Mouse (Mus musculus): ENCODE measurements around the gene Carmil2. TPM values are rescaled to one million over a fixed set of nuclear protein-coding genes. Genes with fewer than 3 reads are reported as not detected.

Gene Carmil2
- polyA plus RNA-seq, 1 experiment, result 43.9 TPM

GRCm38 (mm10) chr8:105715042-105715441 lies 29.0 kb downstream of the Carmil2 start:
- H3K27ac ChIP-seq (ENCODE audit: insufficient read depth, low read length), result no peak overlapping the region
- no peak overlapping the region for H3K4me3 ChIP-seq (ENCODE audit: insufficient read depth, low read length)
- no peak for TF ChIP-seq POLR2A (IDR thresholded peaks at IDR 0.05; ENCODE audit: extremely low read depth, insufficient read depth, low read length)
- no peak for TF ChIP-seq CTCF (IDR thresholded peaks at IDR 0.05; ENCODE audit: extremely low read depth, insufficient read depth, low read length)
- no peaks in the 10 kb centered on the region for H3K4me1 ChIP-seq (ENCODE audit: control insufficient read depth, insufficient read depth, low read length)

- no peak overlapping the region for H3K27ac ChIP-seq (ENCODE audit: insufficient read depth, low read length)
- H3K4me3 ChIP-seq (ENCODE audit: insufficient read depth, low read length), result no peak overlapping the region
- H3K4me1 ChIP-seq (ENCODE audit: control insufficient read depth, insufficient read depth, low read length), result no peaks in the 10 kb centered on the region
- TF ChIP-seq CTCF (IDR thresholded peaks at IDR 0.05; ENCODE audit: extremely low read depth, insufficient read depth, low read length) (no peak), POLR2A (IDR thresholded peaks at IDR 0.05; ENCODE audit: extremely low read depth, insufficient read depth, low read length) (no peak)
These were observed 30.4 kb downstream of the Carmil2 start for GRCm38 (mm10) chr8:105716302-105716945.

GRCm38 (mm10) chr8:105719637-105720036 lies 33.6 kb downstream of the Carmil2 start:
- H3K4me1 ChIP-seq (ENCODE audit: control insufficient read depth, insufficient read depth, low read length), result no peaks in the 10 kb centered on the region
- TF ChIP-seq POLR2A (IDR thresholded peaks at IDR 0.05; ENCODE audit: extremely low read depth, insufficient read depth, low read length) (no peak), CTCF (IDR thresholded peaks at IDR 0.05; ENCODE audit: extremely low read depth, insufficient read depth, low read length) (no peak)
- no peak overlapping the region for H3K27ac ChIP-seq (ENCODE audit: insufficient read depth, low read length)
- no peak overlapping the region for H3K4me3 ChIP-seq (ENCODE audit: insufficient read depth, low read length)

GRCm38 (mm10) chr8:105722861-105723260 lies 36.8 kb downstream of the Carmil2 start:
- TF ChIP-seq POLR2A (IDR thresholded peaks at IDR 0.05; ENCODE audit: extremely low read depth, insufficient read depth, low read length) (no peak), CTCF (IDR thresholded peaks at IDR 0.05; ENCODE audit: extremely low read depth, insufficient read depth, low read length) (no peak)
- Histone ChIP-seq H3K4me3 (ENCODE audit: insufficient read depth, low read length) (no peak overlapping the region), H3K4me1 (ENCODE audit: control insufficient read depth, insufficient read depth, low read length) (no peaks in the 10 kb centered on the region), H3K27ac (ENCODE audit: insufficient read depth, low read length) (no peak overlapping the region)

GRCm38 (mm10) chr8:105725726-105726125 lies 39.7 kb downstream of the Carmil2 start:
- no peak for TF ChIP-seq POLR2A (IDR thresholded peaks at IDR 0.05; ENCODE audit: extremely low read depth, insufficient read depth, low read length)
- no peak for TF ChIP-seq CTCF (IDR thresholded peaks at IDR 0.05; ENCODE audit: extremely low read depth, insufficient read depth, low read length)
- H3K27ac ChIP-seq (ENCODE audit: insufficient read depth, low read length), result no peak overlapping the region
- H3K4me3 ChIP-seq (ENCODE audit: insufficient read depth, low read length), result no peak overlapping the region
- H3K4me1 ChIP-seq (ENCODE audit: control insufficient read depth, insufficient read depth, low read length), result no peaks in the 10 kb centered on the region

GRCm38 (mm10) chr8:105727397-105728124 lies 41.5 kb downstream of the Carmil2 start:
- Histone ChIP-seq H3K4me1 (ENCODE audit: control insufficient read depth, insufficient read depth, low read length) (no peaks in the 10 kb centered on the region), H3K4me3 (ENCODE audit: insufficient read depth, low read length) (no peak overlapping the region), H3K27ac (ENCODE audit: insufficient read depth, low read length) (0 out of 2 replicates have a peak overlapping the region, but pooled peaks have one; percentile 28)
- TF ChIP-seq POLR2A (IDR thresholded peaks at IDR 0.05; ENCODE audit: extremely low read depth, insufficient read depth, low read length) (no peak), CTCF (IDR thresholded peaks at IDR 0.05; ENCODE audit: extremely low read depth, insufficient read depth, low read length) (no peak)

GRCm38 (mm10) chr8:105732186-105732585 lies 46.1 kb downstream of the Carmil2 start:
- Histone ChIP-seq H3K4me1 (ENCODE audit: control insufficient read depth, insufficient read depth, low read length) (no peaks in the 10 kb centered on the region), H3K4me3 (ENCODE audit: insufficient read depth, low read length) (no peak overlapping the region), H3K27ac (ENCODE audit: insufficient read depth, low read length) (no peak overlapping the region)
- TF ChIP-seq POLR2A (IDR thresholded peaks at IDR 0.05; ENCODE audit: extremely low read depth, insufficient read depth, low read length), result no peak
- no peak for TF ChIP-seq CTCF (IDR thresholded peaks at IDR 0.05; ENCODE audit: extremely low read depth, insufficient read depth, low read length)

- Histone ChIP-seq H3K4me3 (ENCODE audit: insufficient read depth, low read length) (no peak overlapping the region), H3K27ac (ENCODE audit: insufficient read depth, low read length) (no peak overlapping the region), H3K4me1 (ENCODE audit: control insufficient read depth, insufficient read depth, low read length) (no peaks in the 10 kb centered on the region)
- TF ChIP-seq POLR2A (IDR thresholded peaks at IDR 0.05; ENCODE audit: extremely low read depth, insufficient read depth, low read length), result no peak
- TF ChIP-seq CTCF (IDR thresholded peaks at IDR 0.05; ENCODE audit: extremely low read depth, insufficient read depth, low read length), result no peak
These were observed 53.1 kb downstream of the Carmil2 start for GRCm38 (mm10) chr8:105739216-105739615.

- H3K4me3 ChIP-seq (ENCODE audit: insufficient read depth, low read length), result no peak overlapping the region
- no peak overlapping the region for H3K27ac ChIP-seq (ENCODE audit: insufficient read depth, low read length)
- TF ChIP-seq CTCF (IDR thresholded peaks at IDR 0.05; ENCODE audit: extremely low read depth, insufficient read depth, low read length), result no peak
- TF ChIP-seq POLR2A (IDR thresholded peaks at IDR 0.05; ENCODE audit: extremely low read depth, insufficient read depth, low read length), result no peak
These were observed 57.2 kb downstream of the Carmil2 start for GRCm38 (mm10) chr8:105743301-105743700.

More at GRCm38 (mm10) chr8:105743301-105743700, 57.2 kb downstream of the Carmil2 start:
- H3K4me1 ChIP-seq (ENCODE audit: control insufficient read depth, insufficient read depth, low read length), result no peaks in the 10 kb centered on the region

Other genes with a start within 250 kb of the Carmil2 start
- 77.9 and 93.2 TPM in 2 replicates for gene Tppp3, start 214.7 kb upstream of the Carmil2 start, polyA plus RNA-seq (2012; rRNA removed)
- 63.6 and 66.2 TPM in 2 replicates for gene Zdhhc1, start 189.4 kb upstream of the Carmil2 start, polyA plus RNA-seq (2012; rRNA removed)
- not detected in 2 replicates for gene Hsd11b2, start 167.5 kb upstream of the Carmil2 start, polyA plus RNA-seq (2012; rRNA removed)
- gene Atp6v0d1, start 120.2 kb upstream of the Carmil2 start, polyA plus RNA-seq (2012; rRNA removed), result 359 and 361 TPM in 2 replicates
- 47.3 and 49.1 TPM in 2 replicates for gene Ripor1, start 81.0 kb upstream of the Carmil2 start, polyA plus RNA-seq (2012; rRNA removed)
- gene Ctcf, start 49.7 kb upstream of the Carmil2 start, polyA plus RNA-seq (2012; rRNA removed), result 30.3 and 30.8 TPM in 2 replicates
- 0.15 and 0.17 TPM in 2 replicates for gene Agrp, start 48.9 kb upstream of the Carmil2 start, polyA plus RNA-seq (2012; rRNA removed)
- 49.4 and 52.3 TPM in 2 replicates for gene Acd, start 14.8 kb downstream of the Carmil2 start, polyA plus RNA-seq (2012; rRNA removed)
- gene Pard6a, start 14.9 kb downstream of the Carmil2 start, polyA plus RNA-seq (2012; rRNA removed), result 57.3 and 58.1 TPM in 2 replicates
- 0.38 and 0.52 TPM in 2 replicates for gene 4933405L10Rik, start 21.4 kb downstream of the Carmil2 start, polyA plus RNA-seq (2012; rRNA removed)
- 16.4 and 18.3 TPM in 2 replicates for gene Enkd1, start 21.9 kb downstream of the Carmil2 start, polyA plus RNA-seq (2012; rRNA removed)
- 15.6 and 17.8 TPM in 2 replicates for gene Gfod2, start 72.4 kb downstream of the Carmil2 start, polyA plus RNA-seq (2012; rRNA removed)
- 24.6 and 25.7 TPM in 2 replicates for gene Ranbp10, start 141.1 kb downstream of the Carmil2 start, polyA plus RNA-seq (2012; rRNA removed)
- 0.11 and 0.31 TPM in 2 replicates for gene Tsnaxip1, start 141.5 kb downstream of the Carmil2 start, polyA plus RNA-seq (2012; rRNA removed)
- 33.2 and 33.6 TPM in 2 replicates for gene Cenpt, start 167.0 kb downstream of the Carmil2 start, polyA plus RNA-seq (2012; rRNA removed)
- gene Thap11, start 168.9 kb downstream of the Carmil2 start, polyA plus RNA-seq (2012; rRNA removed), result 48.0 and 49.7 TPM in 2 replicates
- 85.1 and 86.1 TPM in 2 replicates for gene Nutf2, start 174.3 kb downstream of the Carmil2 start, polyA plus RNA-seq (2012; rRNA removed)
- gene Edc4, start 194.6 kb downstream of the Carmil2 start, polyA plus RNA-seq (2012; rRNA removed), result 71.3 and 74.7 TPM in 2 replicates
- 7.9 and 8.5 TPM in 2 replicates for gene Nrn1l, start 207.3 kb downstream of the Carmil2 start, polyA plus RNA-seq (2012; rRNA removed)
- gene Pskh1, start 214.2 kb downstream of the Carmil2 start, polyA plus RNA-seq (2012; rRNA removed), result 13.1 and 13.3 TPM in 2 replicates
- gene Ctrl, start 247.6 kb downstream of the Carmil2 start, polyA plus RNA-seq (2012; rRNA removed), result 3.4 and 3.6 TPM in 2 replicates